Mouse (Mus musculus): Measurements from ENCODE around the gene Zfp692.

DNA sequence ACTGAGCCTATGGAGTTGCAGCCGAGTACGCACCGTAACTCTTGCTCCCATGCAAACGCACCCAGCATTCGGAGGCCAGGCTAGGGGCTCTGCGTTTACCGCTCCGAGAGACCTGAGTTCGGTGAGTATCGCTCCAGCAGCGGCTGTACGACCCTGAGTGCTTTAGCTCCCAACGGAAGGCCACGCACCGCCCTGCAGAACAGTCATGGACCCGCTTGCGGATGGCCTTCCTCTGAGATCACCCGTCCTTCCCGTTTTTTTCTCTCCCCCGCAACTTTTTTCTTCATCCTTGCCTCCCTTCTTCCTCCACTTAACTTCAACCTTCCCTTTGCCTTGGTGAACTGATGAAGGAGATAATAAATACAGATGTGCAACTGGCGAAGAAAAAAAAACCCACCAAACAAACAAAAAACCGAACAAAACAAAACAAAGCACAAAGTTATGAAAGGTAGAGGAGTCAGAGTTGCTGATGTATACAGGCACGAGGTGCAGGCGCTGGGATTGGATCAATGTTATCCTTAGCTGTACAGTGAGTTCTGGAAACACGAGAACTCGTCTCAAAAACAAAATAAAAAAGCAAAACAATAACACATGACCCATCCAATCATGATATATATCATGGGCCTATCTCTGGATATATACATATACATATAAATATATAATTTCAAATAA, 4.0 kb upstream of the Zfp692 start:
- TF ChIP-seq CTCF (IDR thresholded peaks at IDR 0.05; ENCODE audit: low read depth, low read length) (no peak), GATA1 (IDR thresholded peaks at IDR 0.05; ENCODE audit: borderline replicate concordance, low read length) (no peak)

Data from G1E (cell line).